Mouse (Mus musculus) layer of hippocampus, adult 2 months (tissue): ENCODE data around the gene Bub1b. TPM values are rescaled to one million over a fixed set of nuclear protein-coding genes. Genes with fewer than 3 reads are reported as not detected.

Experiments
- DNase-seq, 2 experiments: peaks; one replicate each; pipeline ENCODE4 v3.0.0; 2022; ENCODE audit warnings: low spot score in 2 of 2
- H3K27ac ChIP-seq: fragments of 200-600 bp; 2 replicates; pipeline ENCODE4 v1.8.1; 2022
- H3K4me3 ChIP-seq: fragments of 200-600 bp; 2 replicates; pipeline ENCODE4 v1.8.1; 2022; ENCODE audit warnings: mild to moderate bottlenecking
- CTCF ChIP-seq: fragments of 200-600 bp; conservative IDR thresholded peaks from 2 replicates; pipeline ENCODE4 v1.8.1; 2022; ENCODE audit warnings: antibody characterized with exemption, mild to moderate bottlenecking, moderate library complexity
- total RNA-seq, 2 experiments: library from RNA; stranded (reverse); gene quantifications; 2 replicates each; pipeline ENCODE4 v1.2.3; 2021

Gene Bub1b
- total RNA-seq, 2 experiments from 2014 or later = 2.0 to 2.1 TPM

DNA sequence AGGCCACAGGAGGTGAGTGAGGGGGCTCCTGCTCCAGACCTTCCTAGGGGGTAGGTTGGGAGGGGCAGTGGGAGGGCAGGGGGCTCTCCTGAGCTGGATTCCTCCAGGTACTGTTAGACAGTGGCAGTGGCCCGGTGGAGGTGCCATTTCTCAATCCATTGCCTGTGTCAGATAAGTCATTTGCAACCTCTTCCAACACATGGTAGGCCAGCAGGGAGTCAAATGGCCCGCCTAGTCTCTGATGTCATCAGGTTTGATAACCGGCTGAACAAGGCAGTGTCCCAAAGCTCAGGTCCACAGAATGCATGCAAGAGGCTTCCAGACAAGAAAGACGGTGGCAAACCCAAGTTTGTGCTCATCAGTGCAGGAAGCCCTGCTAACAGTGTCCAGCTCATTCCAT is 79.8 kb downstream of the Bub1b start:
- no peak overlapping the region for H3K27ac ChIP-seq
- DNase-seq = no peak
- peak overlapping the region; percentile 67 for H3K4me3 ChIP-seq
- no peak for TF ChIP-seq CTCF

DNA sequence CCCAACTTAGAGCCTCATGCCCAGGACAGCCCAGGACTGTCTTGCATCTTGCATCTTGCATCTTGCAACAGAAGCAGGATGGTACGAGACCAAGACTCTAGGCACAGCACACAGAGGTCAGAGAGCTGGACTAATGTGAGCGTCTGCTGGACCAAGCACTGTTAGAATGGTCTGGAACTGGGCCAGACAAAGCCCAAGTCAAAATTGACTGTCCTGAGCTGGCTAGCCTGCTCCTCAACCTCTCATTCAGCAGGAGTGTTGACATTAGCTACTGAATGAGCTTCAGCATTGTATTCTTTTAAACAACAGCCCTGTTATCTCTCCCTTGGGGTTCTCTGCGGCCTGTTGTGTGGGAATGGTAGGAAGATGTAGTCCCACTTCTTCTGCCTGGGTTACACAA is 81.6 kb downstream of the Bub1b start:
- H3K27ac ChIP-seq = no peak overlapping the region
- TF ChIP-seq CTCF = no peak; the same call in 1 of the 2 replicates
- no peak for DNase-seq
- no peak overlapping the region for H3K4me3 ChIP-seq

DNA sequence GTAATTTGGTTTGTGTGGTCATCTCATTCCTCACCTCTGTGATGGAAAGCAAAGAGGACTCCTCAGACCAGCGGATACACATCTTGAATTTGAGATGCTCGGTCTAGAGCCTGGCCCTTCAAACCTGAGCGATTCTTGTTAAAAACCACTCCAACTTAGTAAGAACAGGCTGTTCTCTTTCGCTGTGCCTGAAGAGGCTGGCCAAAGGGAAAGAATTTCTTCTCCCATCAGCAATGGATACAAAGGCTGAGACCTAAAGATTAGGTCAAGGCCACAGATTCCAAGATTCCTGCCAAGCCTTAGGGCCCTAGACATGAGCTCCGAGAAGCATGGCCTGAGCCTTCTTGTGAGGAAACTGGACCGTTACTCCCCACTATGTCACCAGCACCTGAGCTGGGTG is 82.9 kb downstream of the Bub1b start:
- DNase-seq = no peak
- Histone ChIP-seq H3K27ac (no peak overlapping the region), H3K4me3 (no peak overlapping the region)
- no peak for TF ChIP-seq CTCF

DNA sequence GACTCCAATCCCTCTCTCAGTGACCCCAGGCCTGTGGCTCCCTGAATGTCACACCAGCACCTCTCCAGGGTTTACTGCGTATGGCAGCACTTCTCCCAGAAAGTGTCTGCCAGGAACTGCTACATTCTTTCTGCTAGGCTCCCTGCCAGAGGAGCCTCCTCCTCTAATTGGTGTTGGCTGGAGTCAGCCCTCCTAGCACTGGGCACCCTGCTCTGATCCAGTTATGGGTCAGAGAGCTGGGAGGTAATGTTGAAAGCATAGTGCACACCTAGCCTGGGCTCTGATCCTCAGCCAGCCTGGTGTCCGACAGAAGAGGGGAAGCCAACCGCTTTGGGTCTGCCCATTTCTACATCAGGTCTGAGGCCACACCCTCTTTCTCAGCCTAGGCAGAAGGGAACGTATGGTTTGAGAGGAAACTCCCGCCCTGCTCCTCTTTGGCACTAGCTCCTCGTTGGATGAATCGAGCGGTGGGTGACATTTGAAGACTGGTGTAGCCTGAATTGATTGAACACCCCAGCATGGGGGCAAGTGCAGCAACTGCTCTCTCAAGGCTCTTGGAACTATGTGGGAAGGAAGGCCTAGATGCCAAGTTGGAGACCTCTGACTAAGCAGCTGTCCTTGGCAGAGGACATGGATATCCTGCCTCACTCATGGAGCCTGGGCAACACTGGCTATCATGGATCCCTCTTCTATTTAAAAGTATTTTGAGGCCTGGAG is 84.7 kb downstream of the Bub1b start:
- Histone ChIP-seq H3K27ac (no peak overlapping the region), H3K4me3 (no peak overlapping the region)
- DNase-seq = no peak
- TF ChIP-seq CTCF = no peak

DNA sequence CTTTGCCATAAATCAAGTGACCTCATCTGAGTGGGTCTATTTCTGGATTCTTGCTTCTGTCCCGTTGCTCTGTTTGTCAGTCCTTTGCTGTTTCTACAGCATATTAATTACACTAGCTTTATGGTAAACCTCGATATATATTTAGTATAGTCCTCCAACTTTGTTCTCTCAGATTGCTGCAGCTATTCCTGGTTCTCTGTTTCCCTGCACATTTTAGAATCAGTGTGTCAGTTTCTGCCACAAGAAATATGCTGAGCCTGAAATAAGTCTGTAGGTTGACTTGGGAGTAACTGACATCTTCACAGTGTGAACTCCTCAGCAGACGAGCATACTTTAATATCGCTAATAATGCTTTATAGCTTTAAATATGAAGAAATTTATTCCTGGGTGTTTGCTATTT is 87.1 kb downstream of the Bub1b start:
- TF ChIP-seq CTCF = no peak
- Histone ChIP-seq H3K4me3 (no peak overlapping the region), H3K27ac (no peak overlapping the region)
- DNase-seq = no peak

DNA sequence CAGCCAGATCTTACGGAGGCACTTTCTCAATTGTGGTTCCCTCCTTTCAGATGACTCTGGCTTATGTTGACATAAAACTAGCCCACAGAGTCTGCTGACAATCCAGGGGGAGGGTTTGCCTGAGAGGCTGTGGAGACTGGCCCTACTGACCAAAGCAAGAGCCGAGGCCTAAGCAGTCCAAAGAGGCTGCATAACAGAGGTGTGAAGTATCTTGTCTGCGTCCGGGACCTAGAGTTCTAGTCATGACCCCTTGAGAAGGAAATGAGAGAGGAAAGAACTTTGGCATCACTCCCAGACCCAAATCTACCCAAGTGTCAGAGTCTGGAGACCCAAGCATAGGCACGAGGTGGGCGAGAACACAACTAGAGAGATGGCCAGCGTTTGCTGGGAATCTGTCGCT is 88.7 kb downstream of the Bub1b start:
- no peak for DNase-seq
- H3K27ac ChIP-seq = no peak overlapping the region
- no peak for TF ChIP-seq CTCF
- no peak overlapping the region for H3K4me3 ChIP-seq

DNA sequence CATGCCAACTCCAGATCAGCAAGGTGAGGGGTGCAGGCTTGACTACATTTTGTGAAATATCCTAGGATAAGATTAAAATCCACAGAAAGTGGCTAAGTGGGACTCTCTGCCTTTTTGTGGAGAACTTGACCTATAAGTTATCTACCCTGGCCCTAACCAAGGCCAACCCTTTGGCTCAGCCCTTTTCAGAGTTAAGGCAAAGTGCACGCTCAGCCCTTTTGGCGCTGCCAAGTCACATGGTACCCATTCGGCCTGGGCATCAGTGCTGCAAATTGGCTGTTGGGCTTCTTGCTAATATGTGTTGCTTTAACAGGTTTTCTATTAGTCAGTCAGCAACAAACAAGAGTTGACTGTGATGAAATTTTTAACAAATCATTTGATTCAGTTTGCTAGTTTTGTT is 89.8 kb downstream of the Bub1b start:
- no peak overlapping the region for H3K27ac ChIP-seq
- no peak for DNase-seq
- no peak for TF ChIP-seq CTCF
- H3K4me3 ChIP-seq = no peak overlapping the region

DNA sequence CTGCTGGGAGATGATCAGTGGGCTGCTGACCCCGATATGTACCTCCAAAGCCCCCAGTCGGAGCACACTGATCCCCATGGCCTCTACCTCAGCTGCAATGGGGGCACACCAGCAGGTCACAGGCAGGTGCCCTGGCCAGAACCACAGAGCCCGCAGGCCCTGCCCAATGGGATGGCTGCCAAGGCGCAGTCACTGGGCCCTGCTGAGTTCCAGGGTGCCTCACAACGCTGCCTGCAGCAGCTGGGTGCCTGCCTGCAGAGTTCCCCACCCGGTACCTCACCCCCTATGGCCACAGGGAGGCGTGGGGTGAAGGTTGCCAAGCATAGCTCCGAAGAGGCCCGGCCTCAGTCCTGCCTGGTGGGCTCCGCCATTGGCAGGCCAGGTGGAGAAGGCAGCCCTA is 91.9 kb downstream of the Bub1b start:
- H3K27ac ChIP-seq = no peak overlapping the region
- no peak for TF ChIP-seq CTCF
- no peak for DNase-seq
- no peak overlapping the region for H3K4me3 ChIP-seq

Other genes with a start within 250 kb of the Bub1b start
- gene Gpr176, start 224.8 kb upstream of the Bub1b start, total RNA-seq = 10 to 100 TPM; 10.8 to 11.8 TPM
- gene Eif2ak4, start 209.6 kb upstream of the Bub1b start, total RNA-seq = 10 to 100 TPM; 26.3 to 26.7 TPM
- 100 to 1,000 TPM; 181 TPM for gene Srp14, start 118.5 kb upstream of the Bub1b start, total RNA-seq
- 1 to 10 TPM; 1.9 to 2.8 TPM for gene Bmf, start 48.5 kb upstream of the Bub1b start, total RNA-seq
- 10 to 100 TPM; 57.5 to 65.7 TPM for gene Pak6, start 65.1 kb downstream of the Bub1b start, total RNA-seq
- gene Ankrd63, start 105.8 kb downstream of the Bub1b start, total RNA-seq = 10 to 100 TPM; 14.8 to 15.5 TPM
- 1 to 10 TPM; 2.3 to 2.6 TPM for gene Plcb2, start 130.2 kb downstream of the Bub1b start, total RNA-seq
- gene Inafm2, start 147.5 kb downstream of the Bub1b start, total RNA-seq = 10 to 100 TPM; 62.1 to 66.7 TPM
- gene Ccdc9b, start 164.4 kb downstream of the Bub1b start, total RNA-seq = 1 to 10 TPM; 7.6 to 9.6 TPM
- gene Phgr1, start 174.6 kb downstream of the Bub1b start, total RNA-seq = not detected
- gene Disp2, start 181.5 kb downstream of the Bub1b start, total RNA-seq = 100 to 1,000 TPM; 263 to 273 TPM
- gene Knstrn, start 215.8 kb downstream of the Bub1b start, total RNA-seq = 1 to 10 TPM; 1.5 to 3.2 TPM